Mouse (Mus musculus) MEL (cell line): ENCODE results near the gene Cpm. TPM values are rescaled to one million over a fixed set of nuclear protein-coding genes. Genes with fewer than 3 reads are reported as not detected.

Experiments used
- DNase-seq: peaks from one replicate; pipeline ENCODE4 v3.0.0; 2011; ENCODE audit warnings: low read depth, low spot score
- H3K27ac ChIP-seq: 2 replicates; pipeline ENCODE4 v1.5.1; 2012; ENCODE audit warnings: low read depth, mild to moderate bottlenecking, control low read depth, low read length, moderate library complexity; ENCODE audit not compliant: control insufficient read depth
- H3K27me3 ChIP-seq, 2 experiments: fragments of 150-350 bp in 1 of 2; sonication (generic) in 1 of 2; 2 replicates each; pipeline ENCODE4 v1.6.1; 2012; ENCODE audit warnings: low read length in 2 of 2, mild to moderate bottlenecking in 2 of 2, improper control_type of control experiment in 1 of 2, moderate library complexity in 1 of 2; ENCODE audit not compliant: insufficient read depth in 2 of 2, control insufficient read depth in 1 of 2
- H3K36me3 ChIP-seq, 2 experiments: 2 replicates each; pipeline ENCODE4 v1.6.1; 2012 to 2014; ENCODE audit warnings: low read length in 2 of 2, improper control_type of control experiment in 1 of 2, inconsistent platforms in 1 of 2, mild to moderate bottlenecking in 1 of 2; ENCODE audit not compliant: insufficient read depth in 2 of 2, control insufficient read depth in 1 of 2
- H3K4me1 ChIP-seq, 2 experiments: fragments of 150-350 bp in 1 of 2; sonication (generic) in 1 of 2; 2 replicates each; pipeline ENCODE4 v1.6.1; 2012; ENCODE audit warnings: low read length in 2 of 2, improper control_type of control experiment in 1 of 2, mild to moderate bottlenecking in 1 of 2; ENCODE audit not compliant: insufficient read depth in 2 of 2, control insufficient read depth in 1 of 2
- H3K4me3 ChIP-seq, 2 experiments: fragments of 150-350 bp in 1 of 2; sonication (generic) in 1 of 2; 2 replicates each; pipeline ENCODE4 v1.5.1; 2012; ENCODE audit warnings: low read depth in 2 of 2, low read length in 2 of 2, mild to moderate bottlenecking in 2 of 2, moderate library complexity in 2 of 2, control low read depth in 1 of 2, improper control_type of control experiment in 1 of 2; ENCODE audit not compliant: control insufficient read depth in 1 of 2, insufficient read depth in 1 of 2
- H3K79me2 ChIP-seq: 2 replicates; pipeline ENCODE4 v1.6.1; 2012; ENCODE audit warnings: mild to moderate bottlenecking, low read length, moderate library complexity; ENCODE audit not compliant: control insufficient read depth, poor library complexity, insufficient read depth
- H3K9ac ChIP-seq: 2 replicates; pipeline ENCODE4 v1.6.1; 2012; ENCODE audit warnings: low read depth, mild to moderate bottlenecking, control low read depth, low read length, moderate library complexity; ENCODE audit not compliant: control insufficient read depth, poor library complexity, severe bottlenecking
- H3K9me3 ChIP-seq: fragments of 150-350 bp; sonication (generic); replicated peaks from 2 replicates; pipeline ENCODE4 v1.6.1; 2012; ENCODE audit warnings: mild to moderate bottlenecking, low read length, improper control_type of control experiment, moderate library complexity; ENCODE audit not compliant: insufficient read depth
- BHLHE40 ChIP-seq: IDR thresholded peaks from 2 replicates; pipeline ENCODE4 v1.6.1; 2012; ENCODE audit warnings: low read depth, mild to moderate bottlenecking, inconsistent platforms, low read length, improper control_type of control experiment, borderline replicate concordance
- CHD1 ChIP-seq: IDR thresholded peaks from 2 replicates; pipeline ENCODE4 v1.6.1; 2012; ENCODE audit warnings: low read depth, mild to moderate bottlenecking, inconsistent platforms, low read length, improper control_type of control experiment
- CHD2 ChIP-seq: IDR thresholded peaks from 2 replicates; pipeline ENCODE4 v1.6.1; 2011; ENCODE audit warnings: low read length, improper control_type of control experiment
- CTCF ChIP-seq, 3 experiments: IDR thresholded peaks in 2 of 3; conservative IDR thresholded peaks in 1 of 3; 2 replicates each; pipeline ENCODE4 v1.5.1; 2011 to 2012; ENCODE audit warnings: low read length in 3 of 3, low read depth in 2 of 3, mild to moderate bottlenecking in 2 of 3, improper control_type of control experiment in 1 of 3, inconsistent platforms in 1 of 3, mixed read lengths in 1 of 3, moderate library complexity in 1 of 3; ENCODE audit not compliant: control insufficient read depth in 1 of 3, insufficient read depth in 1 of 3, poor library complexity in 1 of 3, severe bottlenecking in 1 of 3
- ETS1 ChIP-seq: IDR thresholded peaks from 2 replicates; pipeline ENCODE4 v1.6.1; 2012; ENCODE audit warnings: low read depth, mild to moderate bottlenecking, inconsistent platforms, low read length, improper control_type of control experiment, moderate library complexity
- GABPA ChIP-seq: IDR thresholded peaks from 2 replicates; pipeline ENCODE4 v1.6.1; 2012; ENCODE audit warnings: low read depth, mild to moderate bottlenecking, inconsistent platforms, low read length, improper control_type of control experiment, moderate library complexity
- GATA1 ChIP-seq: IDR thresholded peaks from 2 replicates; pipeline ENCODE4 v1.6.1; 2011; ENCODE audit warnings: low read depth, low read length, improper control_type of control experiment
- HCFC1 ChIP-seq: IDR thresholded peaks from 2 replicates; pipeline ENCODE4 v1.6.1; 2012; ENCODE audit warnings: low read depth, mild to moderate bottlenecking, inconsistent platforms, low read length, improper control_type of control experiment, moderate library complexity
- KAT2A ChIP-seq: conservative IDR thresholded peaks from 2 replicates; pipeline ENCODE4 v1.6.1; 2012; ENCODE audit warnings: low read depth, low read length, improper control_type of control experiment, inconsistent platforms
- MAFK ChIP-seq: IDR thresholded peaks from 2 replicates; pipeline ENCODE4 v1.6.1; 2011; ENCODE audit warnings: low read depth, mild to moderate bottlenecking, low read length, improper control_type of control experiment, borderline replicate concordance
- MAZ ChIP-seq: IDR thresholded peaks from 2 replicates; pipeline ENCODE4 v1.6.1; 2012; ENCODE audit warnings: low read depth, mild to moderate bottlenecking, inconsistent platforms, low read length, improper control_type of control experiment
- MXI1 ChIP-seq: IDR thresholded peaks from 2 replicates; pipeline ENCODE4 v1.6.1; 2011; ENCODE audit warnings: mild to moderate bottlenecking, low read depth, low read length, improper control_type of control experiment
- NELFE ChIP-seq: IDR thresholded peaks from 2 replicates; pipeline ENCODE4 v1.6.1; 2011; ENCODE audit warnings: low read depth, low read length, improper control_type of control experiment
- NRF1 ChIP-seq: IDR thresholded peaks from 2 replicates; pipeline ENCODE4 v1.6.1; 2014; ENCODE audit warnings: low read depth, mild to moderate bottlenecking, inconsistent platforms, low read length, improper control_type of control experiment, moderate library complexity; ENCODE audit not compliant: poor library complexity, insufficient read depth, severe bottlenecking
- POLR2AphosphoS5 ChIP-seq: IDR thresholded peaks from 2 replicates; pipeline ENCODE4 v1.6.1; 2012; ENCODE audit warnings: low read depth, borderline replicate concordance, mild to moderate bottlenecking, inconsistent platforms, low read length, moderate library complexity, mixed read lengths
- RCOR1 ChIP-seq: IDR thresholded peaks from 2 replicates; pipeline ENCODE4 v1.6.1; 2012; ENCODE audit warnings: low read depth, mild to moderate bottlenecking, inconsistent platforms, low read length, improper control_type of control experiment
- SIN3A ChIP-seq: IDR thresholded peaks from 2 replicates; pipeline ENCODE4 v1.6.1; 2012; ENCODE audit warnings: low read length, improper control_type of control experiment, inconsistent platforms
- SMC3 ChIP-seq: IDR thresholded peaks from 2 replicates; pipeline ENCODE4 v1.6.1; 2011; ENCODE audit warnings: low read depth, low read length, improper control_type of control experiment
- TAL1 ChIP-seq: IDR thresholded peaks from 2 replicates; pipeline ENCODE4 v1.6.1; 2012; ENCODE audit warnings: mild to moderate bottlenecking, inconsistent platforms, low read length, moderate library complexity, mixed read lengths
- TBP ChIP-seq: IDR thresholded peaks from 2 replicates; pipeline ENCODE4 v1.8.0; 2011; ENCODE audit warnings: low read depth, low read length, improper control_type of control experiment
- TCF12 ChIP-seq: IDR thresholded peaks from 2 replicates; pipeline ENCODE4 v1.6.1; 2014; ENCODE audit warnings: low read depth, mild to moderate bottlenecking, inconsistent platforms, low read length, improper control_type of control experiment, moderate library complexity
- USF1 ChIP-seq: IDR thresholded peaks from 2 replicates; pipeline ENCODE4 v1.6.1; 2014; ENCODE audit warnings: low read depth, mild to moderate bottlenecking, inconsistent platforms, low read length, improper control_type of control experiment, moderate library complexity
- USF2 ChIP-seq, 2 experiments: IDR thresholded peaks; 2 replicates each; pipeline ENCODE4 v1.6.1; 2011 to 2012; ENCODE audit warnings: improper control_type of control experiment in 2 of 2, low read length in 2 of 2, borderline replicate concordance in 1 of 2, inconsistent platforms in 1 of 2, low read depth in 1 of 2, mild to moderate bottlenecking in 1 of 2; ENCODE audit not compliant: insufficient read depth in 1 of 2
- ZC3H11A ChIP-seq: IDR thresholded peaks from 2 replicates; pipeline ENCODE4 v1.6.1; 2012; ENCODE audit warnings: low read depth, mild to moderate bottlenecking, inconsistent platforms, low read length, improper control_type of control experiment
- ZMIZ1 ChIP-seq: IDR thresholded peaks from 2 replicates; pipeline ENCODE4 v1.6.1; 2012; ENCODE audit warnings: low read depth, mild to moderate bottlenecking, inconsistent platforms, low read length, improper control_type of control experiment, moderate library complexity
- ZNF384 ChIP-seq: IDR thresholded peaks from 2 replicates; pipeline ENCODE4 v1.6.1; 2012; ENCODE audit warnings: low read depth, mild to moderate bottlenecking, inconsistent platforms, low read length, improper control_type of control experiment
- polyA plus RNA-seq, 2 experiments: library from polyadenylated mRNA; stranded (reverse) in 1 of 2; unstranded in 1 of 2; fragments of >175 nt in 1 of 2; fragments of >200 nt in 1 of 2; gene quantifications; 2 replicates each; pipeline versions ENCODE4 v1.2.1 to v1.2.4; 2012; ENCODE audit warnings: low replicate concordance in 2 of 2, low read depth in 1 of 2; ENCODE audit not compliant: insufficient read length in 2 of 2, insufficient read depth in 1 of 2, missing spikeins in 1 of 2
- total RNA-seq: library from RNA; depleted of rRNA; stranded (reverse); fragments of 300-350 nt; gene quantifications from 2 replicates; pipeline ENCODE4 v1.2.3, GENCODE M21; 2012

The Cpm gene
- total and polyA plus RNA-seq, 3 experiments, result 0.04 to 0.40 TPM; not detected in 1

DNA sequence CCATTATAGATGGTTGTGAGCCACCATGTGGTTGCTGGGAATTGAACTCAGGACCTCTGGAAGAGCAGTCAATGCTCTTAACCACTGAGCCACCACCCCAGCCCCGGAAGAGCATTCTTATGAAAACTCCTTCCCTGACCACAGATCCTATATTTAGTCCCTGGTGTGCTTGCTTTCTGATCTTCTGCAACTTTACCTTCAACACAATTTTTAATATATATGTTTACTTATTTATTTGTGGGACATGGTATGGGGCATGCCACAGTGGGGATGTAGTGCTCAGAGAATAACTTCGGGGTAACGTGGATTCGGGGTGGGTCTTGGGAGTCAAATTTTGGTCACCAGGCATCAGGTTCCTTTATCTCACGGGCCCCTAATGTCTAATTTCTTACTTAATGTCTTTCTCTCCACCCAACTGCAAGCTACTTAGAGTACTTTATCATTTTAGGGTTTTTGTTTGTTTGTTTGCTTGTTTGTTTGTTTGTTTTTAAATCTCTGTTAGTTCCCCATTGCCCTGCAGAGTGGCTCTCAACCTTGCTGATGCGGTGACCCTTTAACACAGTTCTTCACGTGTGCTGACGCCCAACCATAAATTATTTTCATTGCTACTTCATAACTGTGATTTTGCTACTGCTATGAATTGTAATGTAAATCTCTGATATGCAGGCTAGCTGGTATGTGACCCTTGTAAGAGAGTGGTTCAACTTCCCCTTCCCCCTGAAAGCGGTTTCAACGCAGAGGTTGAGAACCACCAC is 39.4 kb downstream of the Cpm start:
- peaks cover 0 to 2% of the 10 kb centered on the region in 2 experiments; a peak in 2 of 4 replicates for H3K27me3 ChIP-seq
- TF ChIP-seq ZNF384 (no peak), ZC3H11A (no peak), POLR2AphosphoS5 (no peak), SIN3A (no peak), NRF1 (no peak), HCFC1 (no peak), ZMIZ1 (no peak), MXI1 (no peak), MAFK (no peak), USF2 (IDR thresholded peaks at IDR 0.05; ENCODE audit: borderline replicate concordance in 1 of 2, insufficient read depth in 1 of 2, low read depth in 1 of 2, low read length in 2 of 2) (no peak), CTCF (IDR thresholded peaks at IDR 0.05 in 2 of 3, conservative IDR thresholded peaks at IDR 0.05 in 1 of 3; ENCODE audit: control insufficient read depth in 1 of 3, insufficient read depth in 1 of 3, low read depth in 2 of 3, low read length in 3 of 3, poor library complexity in 1 of 3, severe bottlenecking in 1 of 3) (no peak), NELFE (no peak), MAZ (no peak), TBP (no peak)
- TF ChIP-seq, all 39 proteins: peak for 0
- no peaks in the 10 kb centered on the region for H3K9me3 ChIP-seq
- no peak overlapping the region for H3K4me3 ChIP-seq
- H3K79me2 ChIP-seq, result no peaks in the 10 kb centered on the region
- no peak overlapping the region for H3K27ac ChIP-seq
- H3K9ac ChIP-seq, result no peak overlapping the region
- DNase-seq, result no peak
- H3K4me1 ChIP-seq, result no peaks in the 10 kb centered on the region
- H3K36me3 ChIP-seq, result no peaks in the 10 kb centered on the region

DNA sequence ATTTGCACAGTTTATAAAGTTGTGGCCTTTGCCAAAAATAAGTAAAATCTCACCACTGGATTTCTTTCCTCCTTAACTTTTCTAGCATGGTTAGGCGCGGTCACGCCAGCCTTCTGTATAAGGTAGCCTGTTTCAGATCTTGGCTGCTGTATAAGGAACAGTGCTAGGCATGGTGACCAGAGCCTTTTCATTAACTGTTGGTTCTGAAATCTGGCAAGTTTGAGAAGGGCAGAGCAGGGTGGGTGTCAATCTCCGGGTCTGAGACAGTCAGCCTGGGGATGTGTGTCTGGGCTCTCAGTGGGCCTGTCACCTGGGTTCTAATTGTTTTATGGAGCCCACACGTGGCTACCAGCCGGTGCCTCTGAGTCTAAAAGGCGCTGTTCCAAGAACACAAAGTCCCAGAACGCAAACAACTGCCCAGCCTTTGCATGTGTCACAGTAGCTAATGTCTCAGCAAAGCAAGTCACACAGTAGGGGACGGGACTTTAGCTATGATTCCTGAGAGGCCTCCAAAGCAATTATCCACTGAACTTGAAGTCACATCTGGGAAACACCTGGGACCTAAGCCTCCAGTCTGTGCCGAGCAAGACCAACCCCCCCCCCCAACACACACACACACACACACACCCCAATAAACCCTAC is 40.3 kb downstream of the Cpm start:
- Histone ChIP-seq H3K79me2 (no peaks in the 10 kb centered on the region), H3K27me3 (peaks cover 0 to 2% of the 10 kb centered on the region in 2 experiments; a peak in 2 of 4 replicates), H3K9ac (no peak overlapping the region), H3K4me1 (no peaks in the 10 kb centered on the region), H3K36me3 (no peaks in the 10 kb centered on the region), H3K27ac (no peak overlapping the region), H3K9me3 (no peaks in the 10 kb centered on the region), H3K4me3 (no peak overlapping the region)
- DNase-seq, result no peak
- TF ChIP-seq BHLHE40 (no peak), ZMIZ1 (no peak), CHD1 (no peak), TAL1 (no peak), CHD2 (no peak), GABPA (no peak), MAFK (no peak), HCFC1 (no peak), SMC3 (no peak), KAT2A (no peak), NELFE (no peak), POLR2AphosphoS5 (no peak), USF1 (no peak), SIN3A (no peak), ETS1 (no peak), RCOR1 (no peak), MAZ (no peak), TCF12 (no peak), GATA1 (no peak)
